Mouse (Mus musculus): ENCODE data around the gene Kif14. TPM values are rescaled to one million over a fixed set of nuclear protein-coding genes. Genes with fewer than 3 reads are reported as not detected.
"Not testable (repeated sequence)": the region's sequence is repeated elsewhere in the genome, so short reads cannot be mapped to it uniquely, and the experiment has no call there.

Gene Kif14
- polyA plus RNA-seq, 1 experiment, result 0.50 TPM

- H3K27ac ChIP-seq (ENCODE audit: insufficient read depth, low read length), result no peak overlapping the region
- peaks cover 2% of the 10 kb centered on the region; the same call in 1 of the 2 replicates for H3K4me1 ChIP-seq (ENCODE audit: control insufficient read depth, insufficient read depth, insufficient read length)
- no peaks in the 10 kb centered on the region for H3K27me3 ChIP-seq (ENCODE audit: control insufficient read depth, insufficient read depth, low read length)
- no peak overlapping the region for H3K4me3 ChIP-seq (ENCODE audit: extremely low read depth, insufficient read depth, insufficient read length)
- DNase-seq (ENCODE audit: low read depth in 1 of 2, low spot score in 2 of 2), result no peak
- no peak for TF ChIP-seq CTCF (IDR thresholded peaks at IDR 0.05; ENCODE audit: extremely low read depth, insufficient read depth, insufficient read length, insufficient replicate concordance)
- no peak for TF ChIP-seq POLR2A (IDR thresholded peaks at IDR 0.05; ENCODE audit: low read depth, low read length)
- H3K36me3 ChIP-seq (ENCODE audit: control insufficient read depth, insufficient read depth, low read length), result no peaks in the 10 kb centered on the region
- 86% methylated on average over 6 of the region's 6 CpGs for WGBS
These were observed 4.3 kb downstream of the Kif14 start for GRCm38 (mm10) chr1:136470471-136470870.

- Histone ChIP-seq H3K36me3 (ENCODE audit: control insufficient read depth, insufficient read depth, low read length) (no peaks in the 10 kb centered on the region), H3K4me3 (ENCODE audit: extremely low read depth, insufficient read depth, insufficient read length) (no peak overlapping the region), H3K4me1 (ENCODE audit: control insufficient read depth, insufficient read depth, insufficient read length) (no peaks in the 10 kb centered on the region), H3K27ac (ENCODE audit: insufficient read depth, low read length) (no peak overlapping the region), H3K27me3 (ENCODE audit: control insufficient read depth, insufficient read depth, low read length) (no peaks in the 10 kb centered on the region)
- DNase-seq (ENCODE audit: low read depth in 1 of 2, low spot score in 2 of 2), result no peak
- WGBS, result 96% methylated on average over 5 of the region's 5 CpGs
- TF ChIP-seq CTCF (IDR thresholded peaks at IDR 0.05; ENCODE audit: extremely low read depth, insufficient read depth, insufficient read length, insufficient replicate concordance) (no peak), POLR2A (IDR thresholded peaks at IDR 0.05; ENCODE audit: low read depth, low read length) (no peak)
These were observed 25.5 kb downstream of the Kif14 start for GRCm38 (mm10) chr1:136491681-136492080.

DNA sequence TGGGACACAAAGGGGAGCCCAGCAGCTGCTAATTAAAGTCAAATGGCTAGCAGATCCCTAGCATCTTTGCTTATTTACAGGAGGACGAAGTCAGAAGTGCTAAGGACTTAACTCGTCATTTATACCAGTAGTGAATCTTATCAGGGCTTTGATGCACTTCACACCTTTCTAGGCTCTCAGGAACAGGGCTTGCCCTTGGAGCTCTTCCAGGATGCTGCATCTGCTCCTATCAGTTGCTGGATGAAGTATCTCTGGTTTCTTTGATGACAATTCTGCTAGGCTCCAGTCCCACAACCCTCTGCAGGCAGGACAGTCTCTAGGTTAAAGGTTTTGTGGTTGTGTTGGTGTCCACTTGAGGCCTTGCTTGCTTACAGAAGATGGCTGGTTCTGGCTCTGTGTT is 26.1 kb downstream of the Kif14 start:
- TF ChIP-seq CTCF (IDR thresholded peaks at IDR 0.05; ENCODE audit: extremely low read depth, insufficient read depth, insufficient read length, insufficient replicate concordance) (no peak), POLR2A (IDR thresholded peaks at IDR 0.05; ENCODE audit: low read depth, low read length) (no peak)
- Histone ChIP-seq H3K27me3 (ENCODE audit: control insufficient read depth, insufficient read depth, low read length) (no peaks in the 10 kb centered on the region), H3K4me3 (ENCODE audit: extremely low read depth, insufficient read depth, insufficient read length) (no peak overlapping the region), H3K36me3 (ENCODE audit: control insufficient read depth, insufficient read depth, low read length) (no peaks in the 10 kb centered on the region), H3K27ac (ENCODE audit: insufficient read depth, low read length) (no peak overlapping the region), H3K4me1 (ENCODE audit: control insufficient read depth, insufficient read depth, insufficient read length) (no peaks in the 10 kb centered on the region)
- 81% methylated on average over 2 of the region's 2 CpGs for WGBS
- DNase-seq (ENCODE audit: low read depth in 1 of 2, low spot score in 2 of 2), result no peak

- Histone ChIP-seq H3K36me3 (ENCODE audit: control insufficient read depth, insufficient read depth, low read length) (no peaks in the 10 kb centered on the region; the same call in 1 of the 2 replicates), H3K27ac (ENCODE audit: insufficient read depth, low read length) (no peak overlapping the region), H3K4me1 (ENCODE audit: control insufficient read depth, insufficient read depth, insufficient read length) (no peaks in the 10 kb centered on the region), H3K4me3 (ENCODE audit: extremely low read depth, insufficient read depth, insufficient read length) (no peak overlapping the region), H3K27me3 (ENCODE audit: control insufficient read depth, insufficient read depth, low read length) (no peaks in the 10 kb centered on the region)
- no peak for DNase-seq (ENCODE audit: low read depth in 1 of 2, low spot score in 2 of 2)
- no peak for TF ChIP-seq POLR2A (IDR thresholded peaks at IDR 0.05; ENCODE audit: low read depth, low read length)
- no peak for TF ChIP-seq CTCF (IDR thresholded peaks at IDR 0.05; ENCODE audit: extremely low read depth, insufficient read depth, insufficient read length, insufficient replicate concordance)
- 97% methylated on average over 13 of the region's 13 CpGs for WGBS
These were observed 33.2 kb downstream of the Kif14 start for GRCm38 (mm10) chr1:136499317-136499716.

- TF ChIP-seq POLR2A (IDR thresholded peaks at IDR 0.05; ENCODE audit: low read depth, low read length) (no peak), CTCF (IDR thresholded peaks at IDR 0.05; ENCODE audit: extremely low read depth, insufficient read depth, insufficient read length, insufficient replicate concordance) (no peak)
- no peak overlapping the region for H3K4me3 ChIP-seq (ENCODE audit: extremely low read depth, insufficient read depth, insufficient read length)
- no peak overlapping the region for H3K27ac ChIP-seq (ENCODE audit: insufficient read depth, low read length)
- H3K27me3 ChIP-seq (ENCODE audit: control insufficient read depth, insufficient read depth, low read length), result no peaks in the 10 kb centered on the region
- WGBS, result 98% methylated on average over 8 of the region's 8 CpGs
- H3K36me3 ChIP-seq (ENCODE audit: control insufficient read depth, insufficient read depth, low read length), result no peaks in the 10 kb centered on the region
- no peaks in the 10 kb centered on the region for H3K4me1 ChIP-seq (ENCODE audit: control insufficient read depth, insufficient read depth, insufficient read length)
- no peak for DNase-seq (ENCODE audit: low read depth in 1 of 2, low spot score in 2 of 2)
These were observed 36.8 kb downstream of the Kif14 start for GRCm38 (mm10) chr1:136502936-136503335.

DNA sequence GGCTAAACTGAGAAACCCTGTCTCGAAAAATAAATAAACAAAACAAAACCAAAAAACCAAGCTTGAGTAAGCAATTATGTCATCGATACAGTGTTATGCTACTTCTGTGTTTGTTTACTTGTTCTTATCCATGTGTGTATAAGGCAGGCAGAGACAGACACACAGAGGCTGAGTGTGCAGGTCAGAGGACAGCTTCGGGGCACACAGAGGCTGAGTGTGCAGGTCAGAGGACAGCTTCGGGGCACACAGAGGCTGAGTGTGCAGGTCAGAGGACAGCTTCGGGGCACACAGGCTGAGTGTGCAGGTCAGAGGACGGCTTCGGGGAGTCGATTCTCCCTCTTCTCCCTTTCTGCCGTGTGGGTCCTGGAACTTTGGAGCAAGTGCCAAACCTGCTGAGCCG is 40.1 kb downstream of the Kif14 start:
- WGBS, result 94% methylated on average over 10 of the region's 10 CpGs
- not testable (repeated sequence) for H3K4me3 ChIP-seq (ENCODE audit: extremely low read depth, insufficient read depth, insufficient read length); H3K27me3 ChIP-seq (ENCODE audit: control insufficient read depth, insufficient read depth, low read length); DNase-seq (ENCODE audit: low read depth in 1 of 2, low spot score in 2 of 2); H3K4me1 ChIP-seq (ENCODE audit: control insufficient read depth, insufficient read depth, insufficient read length); H3K27ac ChIP-seq (ENCODE audit: insufficient read depth, low read length); H3K36me3 ChIP-seq (ENCODE audit: control insufficient read depth, insufficient read depth, low read length)

DNA sequence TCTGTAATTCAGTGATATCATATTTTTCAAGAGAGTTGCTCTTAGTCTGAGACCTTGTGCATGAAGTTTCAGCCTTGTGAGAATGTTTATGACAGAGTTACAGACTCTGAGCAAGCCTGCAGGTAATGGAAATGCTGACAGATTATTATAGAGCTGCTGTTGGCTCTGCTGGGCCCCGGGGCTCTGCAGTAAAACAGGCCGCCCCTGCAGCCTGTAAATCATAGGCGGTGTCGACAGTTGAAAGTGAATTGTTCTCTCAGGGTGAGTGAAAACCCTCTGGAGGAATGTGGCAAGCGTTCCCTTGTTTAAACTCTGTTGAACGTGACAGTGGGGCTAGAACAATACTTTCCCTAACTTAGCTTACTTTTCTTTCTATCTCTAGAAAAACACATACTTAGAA is 46.2 kb downstream of the Kif14 start:
- no peak overlapping the region for H3K27ac ChIP-seq (ENCODE audit: insufficient read depth, low read length)
- no peak overlapping the region for H3K4me3 ChIP-seq (ENCODE audit: extremely low read depth, insufficient read depth, insufficient read length)
- no peak for TF ChIP-seq POLR2A (IDR thresholded peaks at IDR 0.05; ENCODE audit: low read depth, low read length)
- no peak for TF ChIP-seq CTCF (IDR thresholded peaks at IDR 0.05; ENCODE audit: extremely low read depth, insufficient read depth, insufficient read length, insufficient replicate concordance)
- H3K4me1 ChIP-seq (ENCODE audit: control insufficient read depth, insufficient read depth, insufficient read length), result no peaks in the 10 kb centered on the region
- no peaks in the 10 kb centered on the region for H3K27me3 ChIP-seq (ENCODE audit: control insufficient read depth, insufficient read depth, low read length)
- WGBS, result 62% methylated on average over 6 of the region's 6 CpGs
- DNase-seq (ENCODE audit: low read depth in 1 of 2, low spot score in 2 of 2), result no peak
- no peaks in the 10 kb centered on the region for H3K36me3 ChIP-seq (ENCODE audit: control insufficient read depth, insufficient read depth, low read length)

Data from spleen, adult 2 months (tissue).